Mouse (Mus musculus): ENCODE results near the gene Shb. TPM values are rescaled to one million over a fixed set of nuclear protein-coding genes. Genes with fewer than 3 reads are reported as not detected.

Gene Shb
- 8.2 and 9.7 TPM in 2 replicates for polyA plus RNA-seq (2014; fragmentation: Nextera tagmentation; extraction: Ambion mirVana)

DNA sequence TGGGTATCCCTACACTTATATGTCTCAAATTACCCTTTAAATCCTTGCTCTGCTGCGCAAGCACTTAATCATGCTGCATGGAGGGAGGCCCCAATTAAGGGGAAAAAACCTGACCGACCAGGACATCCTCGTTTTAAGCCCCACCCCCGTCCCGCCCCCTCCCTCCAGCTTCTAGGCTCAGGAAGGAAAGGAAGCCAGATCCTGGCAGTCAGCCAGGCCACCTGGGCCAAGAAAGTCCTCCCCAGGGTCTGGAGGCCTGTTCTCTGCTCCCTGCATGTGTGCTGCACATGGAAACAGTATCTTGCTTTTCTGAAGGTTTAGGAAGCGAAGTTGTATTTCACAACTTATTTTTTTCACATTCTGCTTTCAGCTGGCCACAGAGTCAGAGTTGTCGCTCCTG is at the start of gene Shb:
TSS of gene Shb (minus strand) at position 96 of the 400 bp plus-strand sequence.
- 19% methylated on average over 7 of the region's 7 CpGs for WGBS
- ATAC-seq (replicated peaks; ENCODE audit: low FRiP score) = no peak
- H3K4me1 ChIP-seq (replicated peaks; ENCODE audit: control insufficient read depth, insufficient read depth, low read length) = peaks cover 15% of the 10 kb centered on the region

GRCm38 (mm10) chr4:45581095-45581494 is 48.8 kb upstream of the Shb start:
- Histone ChIP-seq H3K27ac (ENCODE audit: low read depth, low read length) (no peak overlapping the region), H3K36me3 (ENCODE audit: control insufficient read depth, insufficient read depth, low read length) (no peaks in the 10 kb centered on the region), H3K4me2 (ENCODE audit: low read depth, low read length, severe bottlenecking) (no peak overlapping the region), H3K9ac (ENCODE audit: low read length) (no peak overlapping the region), H3K9me3 (ENCODE audit: control insufficient read depth, low read length) (no peaks in the 10 kb centered on the region), H3K4me1 (replicated peaks; ENCODE audit: control insufficient read depth, insufficient read depth, low read length) (peaks cover 6% of the 10 kb centered on the region; the same call in 1 of the 2 replicates), H3K4me3 (ENCODE audit: low read depth, low read length) (no peak overlapping the region), H3K27me3 (ENCODE audit: control insufficient read depth, insufficient read depth, low read length) (no peaks in the 10 kb centered on the region)
- ATAC-seq (replicated peaks; ENCODE audit: low FRiP score) = no peak
- 88% methylated on average over 6 of the region's 6 CpGs for WGBS
- no peak for DNase-seq (ENCODE audit: low spot score)

More for the DNA sequence above, at the start of gene Shb:
- Histone ChIP-seq H3K4me3 (ENCODE audit: low read depth, low read length) (peak within 1 kb of the TSS; percentile 72; the same call in 1 of the 2 replicates), H3K4me2 (ENCODE audit: low read depth, low read length, severe bottlenecking) (peak within 1 kb of the TSS; percentile 95), H3K27me3 (ENCODE audit: control insufficient read depth, insufficient read depth, low read length) (no peaks in the 10 kb centered on the region), H3K27ac (ENCODE audit: low read depth, low read length) (no peak within 1 kb of the TSS), H3K9me3 (ENCODE audit: control insufficient read depth, low read length) (no peaks in the 10 kb centered on the region), H3K36me3 (ENCODE audit: control insufficient read depth, insufficient read depth, low read length) (no peaks in the 10 kb centered on the region), H3K9ac (ENCODE audit: low read length) (no peak within 1 kb of the TSS)
- peak; percentile 80 for DNase-seq (ENCODE audit: low spot score)

DNA sequence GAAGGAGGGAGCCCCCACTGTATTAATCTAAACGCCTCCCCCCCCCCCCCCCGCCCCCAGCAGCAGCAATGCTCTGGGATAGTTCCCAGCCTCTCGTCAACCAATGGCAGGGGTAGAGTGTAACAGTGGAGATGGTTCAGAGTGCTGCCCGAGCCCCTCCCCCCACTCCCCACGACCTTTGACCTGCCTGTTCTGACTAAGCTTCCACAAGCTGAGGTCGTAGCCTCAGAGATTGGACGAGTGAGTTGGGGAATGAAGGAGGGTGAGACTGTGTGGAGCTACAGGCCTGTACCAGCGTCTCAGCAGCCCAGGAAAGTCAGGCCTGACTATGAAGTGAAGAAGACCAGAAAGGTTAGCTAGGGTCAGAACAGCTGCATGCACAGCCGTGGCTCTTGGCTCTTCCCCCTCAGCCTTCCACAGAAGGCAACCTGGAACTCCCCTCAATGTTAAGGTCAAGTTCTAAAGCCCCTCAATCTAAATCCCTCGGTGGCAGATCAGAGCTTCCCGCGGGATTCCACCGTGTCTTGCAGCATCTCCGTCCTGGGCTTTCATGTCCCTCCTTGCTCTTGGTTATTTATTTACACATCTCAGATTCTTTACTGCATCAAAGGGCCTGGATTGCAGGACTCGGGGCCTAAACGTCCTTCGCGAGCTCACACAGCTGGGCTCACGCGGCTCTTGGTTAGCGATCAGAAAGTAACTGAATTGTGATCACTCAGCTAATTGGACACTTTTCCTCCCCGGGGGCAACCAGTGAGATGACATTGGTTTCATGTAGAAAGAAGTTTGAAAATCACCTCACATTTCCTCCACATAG is 46.5 kb upstream of the Shb start:
- H3K9me3 ChIP-seq (ENCODE audit: control insufficient read depth, low read length) = no peaks in the 10 kb centered on the region
- H3K4me1 ChIP-seq (replicated peaks; ENCODE audit: control insufficient read depth, insufficient read depth, low read length) = peaks cover 6% of the 10 kb centered on the region; the same call in 1 of the 2 replicates
- no peaks in the 10 kb centered on the region for H3K36me3 ChIP-seq (ENCODE audit: control insufficient read depth, insufficient read depth, low read length)
- H3K4me3 ChIP-seq (ENCODE audit: low read depth, low read length) = no peak overlapping the region
- WGBS = 30% methylated on average over 21 of the region's 22 CpGs
- no peak overlapping the region for H3K9ac ChIP-seq (ENCODE audit: low read length)
- no peak for ATAC-seq (replicated peaks; ENCODE audit: low FRiP score)
- DNase-seq (ENCODE audit: low spot score) = no peak
- H3K27me3 ChIP-seq (ENCODE audit: control insufficient read depth, insufficient read depth, low read length) = no peaks in the 10 kb centered on the region
- H3K4me2 ChIP-seq (ENCODE audit: low read depth, low read length, severe bottlenecking) = no peak overlapping the region
- no peak overlapping the region for H3K27ac ChIP-seq (ENCODE audit: low read depth, low read length)

GRCm38 (mm10) chr4:45577631-45578030 is 45.4 kb upstream of the Shb start:
- Histone ChIP-seq H3K4me1 (replicated peaks; ENCODE audit: control insufficient read depth, insufficient read depth, low read length) (peaks cover 6% of the 10 kb centered on the region; the same call in 1 of the 2 replicates), H3K27ac (ENCODE audit: low read depth, low read length) (no peak overlapping the region), H3K27me3 (ENCODE audit: control insufficient read depth, insufficient read depth, low read length) (no peaks in the 10 kb centered on the region), H3K9me3 (ENCODE audit: control insufficient read depth, low read length) (no peaks in the 10 kb centered on the region), H3K4me3 (ENCODE audit: low read depth, low read length) (no peak overlapping the region), H3K36me3 (ENCODE audit: control insufficient read depth, insufficient read depth, low read length) (no peaks in the 10 kb centered on the region), H3K4me2 (ENCODE audit: low read depth, low read length, severe bottlenecking) (no peak overlapping the region), H3K9ac (ENCODE audit: low read length) (no peak overlapping the region)
- no peak for DNase-seq (ENCODE audit: low spot score)
- WGBS = 53% methylated on average over 8 of the region's 8 CpGs
- ATAC-seq (replicated peaks; ENCODE audit: low FRiP score) = no peak

GRCm38 (mm10) chr4:45574614-45575169 is 42.4 kb upstream of the Shb start:
- Histone ChIP-seq H3K4me1 (replicated peaks; ENCODE audit: control insufficient read depth, insufficient read depth, low read length) (peaks cover 6% of the 10 kb centered on the region; the same call in 1 of the 2 replicates), H3K27ac (ENCODE audit: low read depth, low read length) (no peak overlapping the region), H3K9ac (ENCODE audit: low read length) (no peak overlapping the region), H3K27me3 (ENCODE audit: control insufficient read depth, insufficient read depth, low read length) (no peaks in the 10 kb centered on the region), H3K4me3 (ENCODE audit: low read depth, low read length) (no peak overlapping the region), H3K36me3 (ENCODE audit: control insufficient read depth, insufficient read depth, low read length) (no peaks in the 10 kb centered on the region), H3K9me3 (ENCODE audit: control insufficient read depth, low read length) (no peaks in the 10 kb centered on the region), H3K4me2 (ENCODE audit: low read depth, low read length, severe bottlenecking) (no peak overlapping the region)
- 81% methylated on average over 15 of the region's 15 CpGs for WGBS
- DNase-seq (ENCODE audit: low spot score) = no peak
- no peak for ATAC-seq (replicated peaks; ENCODE audit: low FRiP score)

DNA sequence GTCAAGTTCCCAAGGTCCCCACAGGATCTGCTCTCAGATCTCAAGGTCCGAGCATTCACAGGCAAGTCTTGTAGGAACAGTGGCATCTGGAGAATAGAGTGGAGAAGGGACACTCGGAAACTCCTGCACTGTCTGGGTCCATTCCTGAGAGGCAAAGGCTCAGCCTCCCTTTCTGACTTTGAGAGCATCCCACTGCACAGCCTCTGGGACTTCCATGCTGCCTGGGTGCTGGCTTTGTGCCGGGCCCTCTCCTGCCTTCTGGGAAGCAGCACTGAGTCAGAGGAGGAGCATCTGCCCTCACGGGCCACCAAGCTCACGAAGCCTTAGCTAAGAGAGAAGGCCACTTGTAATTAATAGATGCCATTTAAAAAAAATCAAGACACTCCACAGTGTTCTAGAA is 37.3 kb upstream of the Shb start:
- no peaks in the 10 kb centered on the region for H3K27me3 ChIP-seq (ENCODE audit: control insufficient read depth, insufficient read depth, low read length)
- H3K4me1 ChIP-seq (replicated peaks; ENCODE audit: control insufficient read depth, insufficient read depth, low read length) = no peaks in the 10 kb centered on the region
- ATAC-seq (replicated peaks; ENCODE audit: low FRiP score) (no peak), DNase-seq (ENCODE audit: low spot score) (no peak)
- 84% methylated on average over 5 of the region's 5 CpGs for WGBS
- H3K9me3 ChIP-seq (ENCODE audit: control insufficient read depth, low read length) = no peaks in the 10 kb centered on the region
- H3K27ac ChIP-seq (ENCODE audit: low read depth, low read length) = no peak overlapping the region
- no peak overlapping the region for H3K4me3 ChIP-seq (ENCODE audit: low read depth, low read length)
- H3K4me2 ChIP-seq (ENCODE audit: low read depth, low read length, severe bottlenecking) = no peak overlapping the region
- no peaks in the 10 kb centered on the region for H3K36me3 ChIP-seq (ENCODE audit: control insufficient read depth, insufficient read depth, low read length)
- no peak overlapping the region for H3K9ac ChIP-seq (ENCODE audit: low read length)

- DNase-seq (ENCODE audit: low spot score) = no peak
- H3K36me3 ChIP-seq (ENCODE audit: control insufficient read depth, insufficient read depth, low read length) = no peaks in the 10 kb centered on the region
- H3K27ac ChIP-seq (ENCODE audit: low read depth, low read length) = no peak overlapping the region
- no peak overlapping the region for H3K4me3 ChIP-seq (ENCODE audit: low read depth, low read length)
- H3K4me2 ChIP-seq (ENCODE audit: low read depth, low read length, severe bottlenecking) = no peak overlapping the region
- ATAC-seq (replicated peaks; ENCODE audit: low FRiP score) = no peak
- 79% methylated on average over 5 of the region's 5 CpGs for WGBS
- no peak overlapping the region for H3K9ac ChIP-seq (ENCODE audit: low read length)
- no peaks in the 10 kb centered on the region for H3K4me1 ChIP-seq (replicated peaks; ENCODE audit: control insufficient read depth, insufficient read depth, low read length)
- H3K9me3 ChIP-seq (ENCODE audit: control insufficient read depth, low read length) = no peaks in the 10 kb centered on the region
- H3K27me3 ChIP-seq (ENCODE audit: control insufficient read depth, insufficient read depth, low read length) = no peaks in the 10 kb centered on the region
Measured at GRCm38 (mm10) chr4:45558211-45558610, 25.9 kb upstream of the Shb start.

GRCm38 (mm10) chr4:45552571-45552970 is 20.3 kb upstream of the Shb start:
- ATAC-seq (replicated peaks; ENCODE audit: low FRiP score) = no peak
- no peaks in the 10 kb centered on the region for H3K36me3 ChIP-seq (ENCODE audit: control insufficient read depth, insufficient read depth, low read length)
- no peaks in the 10 kb centered on the region for H3K9me3 ChIP-seq (ENCODE audit: control insufficient read depth, low read length)
- H3K4me2 ChIP-seq (ENCODE audit: low read depth, low read length, severe bottlenecking) = no peak overlapping the region
- WGBS = 69% methylated on average over 4 of the region's 4 CpGs
- no peak overlapping the region for H3K9ac ChIP-seq (ENCODE audit: low read length)
- no peak overlapping the region for H3K4me3 ChIP-seq (ENCODE audit: low read depth, low read length)
- no peak for DNase-seq (ENCODE audit: low spot score)
- no peaks in the 10 kb centered on the region for H3K27me3 ChIP-seq (ENCODE audit: control insufficient read depth, insufficient read depth, low read length)
- no peak overlapping the region for H3K27ac ChIP-seq (ENCODE audit: low read depth, low read length)
- H3K4me1 ChIP-seq (replicated peaks; ENCODE audit: control insufficient read depth, insufficient read depth, low read length) = peaks cover 6% of the 10 kb centered on the region; the same call in 1 of the 2 replicates

All from forebrain, embryonic 11.5 days (tissue).